Mouse (Mus musculus) bone marrow macrophage, adult 2 months (primary cell): ENCODE data around the gene Arhgef28.

Experiments
- CTCF ChIP-seq: IDR thresholded peaks from 2 replicates; pipeline ENCODE4 v1.5.1; 2012; ENCODE audit warnings: low read depth, mild to moderate bottlenecking, low read length, moderate library complexity
- POLR2A ChIP-seq: IDR thresholded peaks from 2 replicates; pipeline ENCODE4 v1.6.1; 2012; ENCODE audit warnings: mild to moderate bottlenecking, low read depth, low read length, borderline replicate concordance

GRCm38 (mm10) chr13:97973915-97974314 lies 232.3 kb downstream of the Arhgef28 start:
- TF ChIP-seq CTCF (no peak), POLR2A (no peak)
